Comparison of ENCODE assay signal across 8 mouse cellular contexts in the genomic region with DNA sequence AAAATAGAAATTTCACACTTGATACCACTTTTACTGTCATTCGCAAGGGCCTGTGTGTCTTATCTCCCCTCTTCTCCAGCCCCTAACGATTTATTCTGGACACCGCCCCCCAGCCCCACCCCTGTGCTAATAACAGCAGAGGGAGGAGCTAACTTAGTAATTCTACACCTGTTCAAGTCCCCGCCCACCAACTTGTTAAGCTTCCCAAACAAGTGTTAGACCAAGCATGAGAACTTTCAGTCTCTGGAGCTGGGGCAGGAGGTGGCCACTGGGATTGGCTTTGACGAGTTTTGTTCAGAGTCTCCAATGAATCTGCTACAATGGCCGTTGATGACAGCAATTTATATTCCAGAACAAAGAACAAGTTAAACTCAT.
DNase-seq lines count a peak whose midpoint lies in the region; ATAC-seq and TF ChIP-seq lines count a peak whose summit lies in the region.

No protein-coding gene starts in this region.

- WGBS in embryonic facial prominence, embryonic 15.5 days, result 5% methylated on average over 6 of the region's 6 CpGs
- WGBS in heart, embryonic 15.5 days, result 3% methylated on average over 6 of the region's 6 CpGs
- 2% methylated on average over 6 of the region's 6 CpGs for WGBS in kidney, embryonic 16.5 days
- WGBS in small intestine, adult 2 months, result 4% methylated on average over 6 of the region's 6 CpGs

- peak overlapping the region; percentile 49; the same call in 1 of the 2 replicates for H3K27ac ChIP-seq in embryonic facial prominence, embryonic 15.5 days (replicated peaks)
- H3K27ac ChIP-seq in heart, embryonic 15.5 days, result peak overlapping the region; percentile 88
- H3K27ac ChIP-seq in kidney, embryonic 16.5 days (ENCODE audit: low read length), result peak overlapping the region; percentile 76
- H3K27ac ChIP-seq in small intestine, adult 2 months (ENCODE audit: insufficient read depth, low read depth, low read length), result peak overlapping the region; percentile 74

- H3K9me3 ChIP-seq in embryonic facial prominence, embryonic 15.5 days (replicated peaks), result no peaks in the 10 kb centered on the region
- no peaks in the 10 kb centered on the region for H3K9me3 ChIP-seq in heart, embryonic 15.5 days (replicated peaks)
- H3K9me3 ChIP-seq in kidney, embryonic 16.5 days (ENCODE audit: low read length), result no peaks in the 10 kb centered on the region

- no peak overlapping the region for H3K9ac ChIP-seq in embryonic facial prominence, embryonic 15.5 days
- H3K9ac ChIP-seq in heart, embryonic 15.5 days, result peak overlapping the region; percentile 37; the same call in 1 of the 2 replicates
- H3K9ac ChIP-seq in kidney, embryonic 16.5 days (replicated peaks; ENCODE audit: low read length), result peak overlapping the region; percentile 57

- H3K27me3 ChIP-seq in embryonic facial prominence, embryonic 15.5 days, result no peaks in the 10 kb centered on the region
- H3K27me3 ChIP-seq in heart, embryonic 15.5 days, result no peaks in the 10 kb centered on the region
- no peaks in the 10 kb centered on the region for H3K27me3 ChIP-seq in kidney, embryonic 16.5 days (ENCODE audit: insufficient read depth, low read length)
- no peaks in the 10 kb centered on the region for H3K27me3 ChIP-seq in small intestine, adult 2 months (ENCODE audit: control insufficient read depth, insufficient read depth, low read length)

- no peak for TF ChIP-seq POLR2A in small intestine, adult 2 months (IDR thresholded peaks at IDR 0.05; ENCODE audit: low read depth, low read length)

- H3K4me1 ChIP-seq in embryonic facial prominence, embryonic 15.5 days, result peaks cover 14% of the 10 kb centered on the region; the same call in 1 of the 2 replicates
- peaks cover 9% of the 10 kb centered on the region for H3K4me1 ChIP-seq in heart, embryonic 15.5 days (replicated peaks)
- H3K4me1 ChIP-seq in kidney, embryonic 16.5 days (ENCODE audit: insufficient read depth, low read length), result peaks cover 19% of the 10 kb centered on the region
- no peaks in the 10 kb centered on the region for H3K4me1 ChIP-seq in small intestine, adult 2 months (ENCODE audit: control insufficient read depth, insufficient read depth, insufficient read length, low read length)

- H3K4me3 ChIP-seq in embryonic facial prominence, embryonic 15.5 days (replicated peaks), result peak overlapping the region; percentile 43
- H3K4me3 ChIP-seq in heart, embryonic 15.5 days, result peak overlapping the region; percentile 53
- H3K4me3 ChIP-seq in kidney, embryonic 16.5 days (ENCODE audit: low read length), result peak overlapping the region; percentile 59
- H3K4me3 ChIP-seq in small intestine, adult 2 months (ENCODE audit: low read depth, low read length), result peak overlapping the region; percentile 60

- H3K4me2 ChIP-seq in embryonic facial prominence, embryonic 15.5 days (replicated peaks), result peak overlapping the region; percentile 62
- peak overlapping the region; percentile 57 for H3K4me2 ChIP-seq in heart, embryonic 15.5 days
- peak overlapping the region; percentile 80 for H3K4me2 ChIP-seq in kidney, embryonic 16.5 days (replicated peaks; ENCODE audit: low read depth, low read length)

- ATAC-seq in embryonic facial prominence, embryonic 15.5 days (ENCODE audit: insufficient number of reproducible peaks, low FRiP score, low TSS enrichment, low read depth), result 0 out of 2 replicates have a peak, but pooled peaks have one; percentile 61
- ATAC-seq in heart, embryonic 15.5 days (replicated peaks; ENCODE audit: insufficient number of reproducible peaks, insufficient read depth, low FRiP score, low read depth), result peak; percentile 86
- ATAC-seq in kidney, embryonic 16.5 days (ENCODE audit: low FRiP score, low TSS enrichment), result peak; percentile 91

- H3K36me3 ChIP-seq in embryonic facial prominence, embryonic 15.5 days, result no peaks in the 10 kb centered on the region
- H3K36me3 ChIP-seq in heart, embryonic 15.5 days, result no peaks in the 10 kb centered on the region
- H3K36me3 ChIP-seq in kidney, embryonic 16.5 days (ENCODE audit: insufficient read depth, low read length), result no peaks in the 10 kb centered on the region
- no peaks in the 10 kb centered on the region for H3K36me3 ChIP-seq in small intestine, adult 2 months (ENCODE audit: control insufficient read depth, insufficient read depth, low read length)

- peak; percentile 35 for DNase-seq in ovary, adult 18-20 months (ENCODE audit: low spot score)
- DNase-seq in ovary, postnatal 10 days (ENCODE audit: low spot score), result no peak
- DNase-seq in lung, postnatal 25 days (ENCODE audit: low spot score), result peak; percentile 77
- no peak for DNase-seq in frontal cortex, postnatal 25 days (ENCODE audit: low spot score in 2 of 2)

- no peak for TF ChIP-seq CTCF in small intestine, adult 2 months (IDR thresholded peaks at IDR 0.05; ENCODE audit: extremely low read depth, insufficient read length, insufficient replicate concordance, low read depth, low read length)

Comparison
In these comparisons a context has a peak if more than half of its experiments do, and no peak if none do; other contexts are left out.
1. DNase-seq: peak in ovary, adult 18-20 months (single experiment) and lung, postnatal 25 days (single experiment); none in ovary, postnatal 10 days (single experiment) and frontal cortex, postnatal 25 days (0 of 2).
2. Peak in every context shown above with its lines, with median percentiles within 50 percentile points of each other: ATAC-seq, H3K27ac ChIP-seq, H3K4me2 ChIP-seq and H3K4me3 ChIP-seq.